30 mouse cellular contexts compared by ENCODE assay signal in the genomic region with DNA sequence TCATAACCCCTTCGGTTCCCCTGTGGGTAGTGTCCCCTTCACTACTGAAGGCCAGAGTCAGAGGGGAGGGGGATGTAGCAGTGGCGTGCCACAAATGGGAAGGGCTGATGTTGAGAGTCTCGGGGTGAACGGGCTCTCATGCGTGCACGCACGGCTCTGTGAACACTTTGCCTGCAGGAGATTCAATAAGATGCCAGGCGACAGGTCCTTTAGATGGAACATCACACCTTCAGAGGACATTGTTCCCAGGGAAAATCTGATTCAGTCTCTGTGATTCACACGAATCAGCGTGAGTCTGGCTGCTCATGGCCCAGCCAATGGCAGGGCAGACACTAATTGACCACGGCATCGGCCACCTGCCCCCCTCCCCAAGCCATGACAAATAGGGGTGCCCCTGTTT. TPM values are rescaled to one million over a fixed set of nuclear protein-coding genes. Genes with fewer than 3 reads are reported as not detected.
"Had no signal": no experiment of that assay in that cellular context is flagged by ENCODE, and none has a peak within 500 bp of the region (broad histone marks: within the 10 kb centered on the region; RNA-seq: fewer than 3 reads in every experiment).

No protein-coding gene starts in this region.

- DNase-seq: gastrocnemius, postnatal 10 days; gastrocnemius, postnatal 25 days; heart, adult 18-20 months; heart, postnatal 10 days; heart, postnatal 4 days; kidney, adult 18-20 months; kidney, adult 8-10 months; kidney, postnatal 10 days; kidney, postnatal 25 days; kidney, postnatal 4 days; left cerebral cortex, postnatal 4 days had no signal

- H3K27ac ChIP-seq: heart, embryonic 10.5 days; hindbrain, embryonic 12.5 days; hindbrain, embryonic 15.5 days; intestine, embryonic 15.5 days; layer of hippocampus, adult 2 months; left cerebral cortex, adult 2 months; limb, embryonic 13.5 days; limb, embryonic 15.5 days; liver, embryonic 12.5 days; liver, embryonic 14.5 days had no signal

- H3K27me3 ChIP-seq: hindbrain, embryonic 12.5 days; hindbrain, embryonic 15.5 days; intestine, embryonic 15.5 days; limb, embryonic 13.5 days; limb, embryonic 15.5 days had no signal

- ATAC-seq: inflammation-experienced regulatory T-cells, adult 6 months; intestine, embryonic 15.5 days; intestine, postnatal 0 days; liver, embryonic 12.5 days had no signal

- H3K9ac ChIP-seq: heart, embryonic 12.5 days; hindbrain, embryonic 12.5 days; hindbrain, embryonic 15.5 days; intestine, embryonic 15.5 days; limb, embryonic 13.5 days; limb, embryonic 15.5 days; liver, embryonic 12.5 days; liver, embryonic 14.5 days had no signal

- H3K9me3 ChIP-seq: heart, embryonic 10.5 days; heart, embryonic 12.5 days; hindbrain, embryonic 12.5 days; hindbrain, embryonic 15.5 days; intestine, embryonic 15.5 days; limb, embryonic 13.5 days; limb, embryonic 15.5 days; liver, embryonic 12.5 days had no signal

- H3K36me3 ChIP-seq: heart, embryonic 10.5 days; heart, embryonic 12.5 days; hindbrain, embryonic 12.5 days; hindbrain, embryonic 15.5 days; intestine, embryonic 15.5 days; limb, embryonic 13.5 days; limb, embryonic 15.5 days; liver, embryonic 12.5 days had no signal

- H3K4me2 ChIP-seq: heart, embryonic 12.5 days; hindbrain, embryonic 12.5 days; hindbrain, embryonic 15.5 days; intestine, embryonic 15.5 days; limb, embryonic 13.5 days; limb, embryonic 15.5 days; liver, embryonic 12.5 days had no signal

- H3K4me1 ChIP-seq: heart, embryonic 12.5 days; intestine, embryonic 15.5 days; limb, embryonic 13.5 days; limb, embryonic 15.5 days; liver, embryonic 12.5 days had no signal

- H3K4me3 ChIP-seq: heart, embryonic 10.5 days; heart, embryonic 12.5 days; hindbrain, embryonic 12.5 days; hindbrain, embryonic 15.5 days; intestine, embryonic 15.5 days; layer of hippocampus, adult 2 months; left cerebral cortex, adult 2 months; limb, embryonic 13.5 days; limb, embryonic 15.5 days; liver, embryonic 12.5 days had no signal

RNA-seq across cellular contexts. Expression of gene Cacna1i, which starts 17.1 kb away (rescaled TPM):
- total RNA-seq: granulocyte monocyte progenitor cell, adult 5-6 weeks had no signal
- polyA plus RNA-seq: heart, embryonic 10.5 days; heart, embryonic 12.5 days; heart, embryonic 14.5 days; heart, embryonic 16.5 days; intestine, embryonic 15.5 days; kidney, embryonic 14.5 days; kidney, embryonic 16.5 days; limb, embryonic 11.5 days had no signal
